Mouse (Mus musculus) C2C12 (cell line): ENCODE measurements around the gene Peli2. TPM values are rescaled to one million over a fixed set of nuclear protein-coding genes. Genes with fewer than 3 reads are reported as not detected.
"Not testable (repeated sequence)": the region's sequence is repeated elsewhere in the genome, so short reads cannot be mapped to it uniquely, and the experiment has no call there.

Experiments
- H3K27me3 ChIP-seq: one replicate; pipeline ENCODE4 v1.6.1; 2011; ENCODE audit not compliant: control insufficient read depth, insufficient read depth, insufficient read length
- H3K36me3 ChIP-seq: one replicate; pipeline ENCODE4 v1.6.1; 2011; ENCODE audit not compliant: control insufficient read depth, insufficient read depth
- H3K4me3 ChIP-seq: one replicate; pipeline ENCODE4 v1.5.1; 2011; ENCODE audit warnings: mild to moderate bottlenecking, control low read depth; ENCODE audit not compliant: poor library complexity, insufficient read depth, severe bottlenecking
- H3K79me2 ChIP-seq: one replicate; pipeline ENCODE4 v1.6.1; 2011; ENCODE audit not compliant: control insufficient read depth, insufficient read depth
- H3K79me3 ChIP-seq: one replicate; pipeline ENCODE4 v1.6.1; 2011; ENCODE audit warnings: low read depth, control low read depth
- H3ac ChIP-seq: one replicate; pipeline ENCODE3; 2011; ENCODE audit warnings: low read depth; ENCODE audit not compliant: control insufficient read depth, insufficient read length
- CEBPB ChIP-seq: IDR thresholded peaks from one replicate; pipeline ENCODE4 v1.6.1; 2011; ENCODE audit warnings: low read depth, mild to moderate bottlenecking, control low read depth, moderate library complexity
- CTCF ChIP-seq: IDR thresholded peaks from one replicate; pipeline ENCODE4 v1.5.1; 2011; ENCODE audit not compliant: control insufficient read depth, insufficient read depth, insufficient read length
- FOSL1 ChIP-seq: IDR thresholded peaks from one replicate; pipeline ENCODE4 v1.8.0; 2011; ENCODE audit warnings: mild to moderate bottlenecking, low read length; ENCODE audit not compliant: poor library complexity, insufficient read depth, severe bottlenecking
- MAX ChIP-seq: IDR thresholded peaks from one replicate; pipeline ENCODE4 v1.6.1; 2011; ENCODE audit warnings: mild to moderate bottlenecking, control low read depth
- MYOD1 ChIP-seq: IDR thresholded peaks from one replicate; pipeline ENCODE4 v1.6.1; 2011; ENCODE audit warnings: low read depth; ENCODE audit not compliant: control insufficient read depth, insufficient read length
- MYOG ChIP-seq: IDR thresholded peaks from one replicate; pipeline ENCODE4 v1.6.1; 2011; ENCODE audit not compliant: control insufficient read depth, insufficient read length; ENCODE audit errors: extremely low read depth
- USF1 ChIP-seq: IDR thresholded peaks from one replicate; pipeline ENCODE4 v1.6.1; 2011; ENCODE audit warnings: low read depth, mild to moderate bottlenecking, control low read depth, moderate library complexity
- long read RNA-seq, 2 experiments: library from polyadenylated mRNA; unstranded; transcript quantifications; one replicate each; pipeline ENCODE4 v2.0.0; 2019 to 2020
- polyA plus RNA-seq: library from polyadenylated mRNA; unstranded; fragments of >200 nt; fragmentation: generic; extraction: Trizol; gene quantifications from one replicate; pipeline ENCODE4 v1.2.1, GENCODE M21; 2012; ENCODE audit warnings: missing spikeins

The Peli2 gene
- polyA plus RNA-seq, result 13.9 TPM
- long read RNA-seq, experiment 1, full-length matches to known transcripts, result 9 of 13 reads
- long read RNA-seq, experiment 1, partial matches to known transcripts, result 2 of 13 reads
- long read RNA-seq, experiment 1, other reads (novel, unspliced or antisense), result 2 of 13 reads
- long read RNA-seq, experiment 2, full-length matches to known transcripts, result 33 of 38 reads
- long read RNA-seq, experiment 2, partial matches to known transcripts, result 0 of 38 reads
- long read RNA-seq, experiment 2, other reads (novel, unspliced or antisense), result 5 of 38 reads

DNA sequence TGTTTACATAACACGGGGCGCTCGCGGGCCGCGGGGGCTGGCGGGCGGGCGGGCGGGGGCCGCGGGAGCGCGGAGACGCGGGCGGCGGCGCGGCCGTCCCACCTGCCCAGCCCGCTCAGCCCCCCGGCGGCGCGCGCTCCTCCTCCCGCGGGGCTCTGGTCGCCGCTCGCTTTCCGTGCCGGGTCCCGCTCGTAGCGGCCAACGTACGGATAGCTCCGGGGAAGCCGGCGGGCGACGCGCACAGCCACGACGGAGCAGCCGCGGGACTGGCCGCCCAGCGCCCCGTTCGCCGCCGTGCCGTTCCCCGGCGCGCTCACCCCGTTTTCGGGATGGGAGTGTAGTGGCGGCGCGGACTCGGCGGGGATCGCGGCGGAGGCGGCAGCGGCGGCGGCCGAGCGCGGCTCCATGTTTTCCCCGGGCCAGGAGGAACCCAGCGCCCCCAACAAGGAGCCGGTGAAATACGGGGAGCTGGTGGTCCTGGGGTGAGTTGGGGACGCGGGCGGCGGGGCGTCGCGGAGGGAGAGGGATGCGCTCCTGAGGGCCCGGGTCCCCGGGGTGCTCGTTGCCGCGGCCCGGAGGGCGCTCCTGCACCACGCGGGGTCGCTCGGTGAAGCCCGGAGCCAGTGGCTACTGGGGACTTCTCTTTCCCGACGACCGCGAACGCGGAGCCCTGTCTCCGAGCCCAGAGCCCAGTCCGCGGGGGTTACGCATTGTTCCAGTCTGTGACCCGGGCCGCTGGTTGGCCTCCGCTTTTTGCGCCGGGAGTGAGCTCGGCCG, at the start of gene Peli2:
Peli2 (plus strand) TSS at position 72 of the 777 bp plus-strand sequence.
- no peaks in the 10 kb centered on the region for H3K36me3 ChIP-seq
- H3K4me3 ChIP-seq, result peak within 1 kb of the TSS; percentile 39
- no peak for TF ChIP-seq MAX
- no peak for TF ChIP-seq USF1
- no peak for TF ChIP-seq CEBPB
- TF ChIP-seq CTCF, result no peak
- no peak for TF ChIP-seq MYOG
- no peak for TF ChIP-seq MYOD1
- TF ChIP-seq FOSL1, result no peak
- H3ac ChIP-seq, result peak within 1 kb of the TSS; percentile 74
- no peaks in the 10 kb centered on the region for H3K79me3 ChIP-seq
- no peaks in the 10 kb centered on the region for H3K27me3 ChIP-seq
- H3K79me2 ChIP-seq, result no peaks in the 10 kb centered on the region

DNA sequence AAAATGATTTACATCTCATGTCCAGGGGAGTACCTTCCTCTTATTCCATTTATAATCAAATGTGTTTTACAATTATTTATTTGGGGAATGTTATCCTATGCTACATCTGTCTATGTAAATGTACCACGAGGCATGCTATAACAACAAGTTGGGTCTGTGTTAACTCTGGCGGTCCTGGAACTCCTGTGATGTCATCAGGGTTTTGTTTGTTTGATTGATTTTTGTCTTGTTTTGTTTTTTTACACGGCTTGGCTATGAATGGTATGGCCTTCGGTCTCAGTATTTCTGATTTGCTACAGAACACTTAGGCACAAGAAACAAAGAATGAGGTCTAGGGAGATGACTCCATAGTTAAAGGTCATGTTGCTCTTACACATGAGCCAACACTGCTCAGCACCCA, 48.5 kb upstream of the Peli2 start:
- Histone ChIP-seq H3K36me3 (no peaks in the 10 kb centered on the region), H3ac (no peak overlapping the region), H3K79me3 (no peaks in the 10 kb centered on the region), H3K27me3 (no peaks in the 10 kb centered on the region), H3K79me2 (no peaks in the 10 kb centered on the region), H3K4me3 (no peak overlapping the region)
- no peak for TF ChIP-seq MYOD1
- no peak for TF ChIP-seq MYOG
- no peak for TF ChIP-seq FOSL1
- no peak for TF ChIP-seq CEBPB
- no peak for TF ChIP-seq USF1
- no peak for TF ChIP-seq CTCF
- TF ChIP-seq MAX, result no peak

DNA sequence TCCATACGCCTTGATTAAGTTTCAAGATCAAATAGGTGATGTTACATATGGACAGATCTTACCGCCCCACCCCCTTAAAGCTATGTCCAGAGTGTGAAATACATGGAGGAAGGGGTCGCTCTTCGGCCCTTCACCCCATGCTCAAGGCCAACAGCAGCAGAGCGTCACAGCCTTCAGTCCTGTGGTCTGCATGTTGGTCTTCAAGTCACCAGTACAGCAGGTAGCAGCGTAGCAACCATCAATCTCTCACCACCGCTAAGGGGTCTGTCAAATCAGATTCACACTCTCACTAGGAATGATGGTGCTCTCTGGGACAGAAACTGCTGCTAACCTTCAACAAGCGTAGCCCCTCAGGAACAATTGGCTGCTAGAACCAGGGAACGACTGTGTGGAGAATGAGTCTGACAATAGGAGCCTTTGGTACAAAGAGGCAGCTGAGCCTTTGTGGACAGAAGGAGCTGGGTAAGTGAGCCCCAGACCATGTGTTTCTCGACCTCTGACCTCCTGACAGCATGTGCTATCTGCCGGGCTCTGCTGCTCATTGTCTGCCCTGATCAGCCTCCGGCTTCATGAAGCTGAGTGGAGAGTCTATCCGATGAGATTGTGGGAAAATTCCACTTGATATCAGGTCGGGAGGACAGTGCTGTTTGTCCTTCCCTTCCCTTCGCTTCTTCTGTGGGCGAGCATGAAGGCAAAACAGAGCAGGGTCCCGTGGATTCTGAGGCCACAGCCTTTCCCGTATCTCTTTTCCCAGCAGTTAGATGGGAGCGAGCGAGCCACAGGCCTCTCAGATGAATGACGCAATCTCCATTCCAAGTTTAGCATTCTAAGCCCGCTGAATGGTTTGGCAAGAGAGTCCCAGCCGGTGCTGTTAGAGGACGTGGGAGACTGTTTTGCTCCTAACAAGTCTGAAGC, 47.1 kb upstream of the Peli2 start:
- Histone ChIP-seq H3ac (no peak overlapping the region), H3K4me3 (no peak overlapping the region), H3K36me3 (no peaks in the 10 kb centered on the region), H3K27me3 (no peaks in the 10 kb centered on the region), H3K79me3 (no peaks in the 10 kb centered on the region), H3K79me2 (no peaks in the 10 kb centered on the region)
- TF ChIP-seq MYOG (no peak), FOSL1 (no peak), CTCF (no peak), MYOD1 (no peak), CEBPB (peak; percentile 41), MAX (no peak), USF1 (no peak)

DNA sequence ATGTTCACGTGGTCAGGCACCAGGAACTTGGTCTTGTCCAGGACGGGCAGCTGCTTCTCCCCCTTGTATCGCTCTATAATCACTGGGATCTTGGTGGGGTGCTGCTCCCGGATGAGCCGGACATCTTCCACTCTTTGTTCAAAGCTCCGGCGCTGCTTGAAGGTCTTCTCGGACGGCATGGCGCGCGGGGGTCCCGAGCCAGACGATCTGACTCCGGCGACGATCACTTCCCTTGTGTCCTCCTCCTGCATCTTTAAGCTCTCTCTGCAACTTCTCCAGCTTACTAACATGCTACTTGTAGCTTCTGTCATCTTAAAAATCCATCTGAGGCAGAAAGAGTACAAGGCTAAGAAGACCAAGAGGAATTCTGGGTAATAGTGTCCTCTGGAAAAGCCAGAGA, 41.0 kb upstream of the Peli2 start:
- not testable (repeated sequence) for H3K36me3 ChIP-seq, H3ac ChIP-seq, H3K79me2 ChIP-seq, H3K27me3 ChIP-seq, H3K4me3 ChIP-seq, H3K79me3 ChIP-seq

DNA sequence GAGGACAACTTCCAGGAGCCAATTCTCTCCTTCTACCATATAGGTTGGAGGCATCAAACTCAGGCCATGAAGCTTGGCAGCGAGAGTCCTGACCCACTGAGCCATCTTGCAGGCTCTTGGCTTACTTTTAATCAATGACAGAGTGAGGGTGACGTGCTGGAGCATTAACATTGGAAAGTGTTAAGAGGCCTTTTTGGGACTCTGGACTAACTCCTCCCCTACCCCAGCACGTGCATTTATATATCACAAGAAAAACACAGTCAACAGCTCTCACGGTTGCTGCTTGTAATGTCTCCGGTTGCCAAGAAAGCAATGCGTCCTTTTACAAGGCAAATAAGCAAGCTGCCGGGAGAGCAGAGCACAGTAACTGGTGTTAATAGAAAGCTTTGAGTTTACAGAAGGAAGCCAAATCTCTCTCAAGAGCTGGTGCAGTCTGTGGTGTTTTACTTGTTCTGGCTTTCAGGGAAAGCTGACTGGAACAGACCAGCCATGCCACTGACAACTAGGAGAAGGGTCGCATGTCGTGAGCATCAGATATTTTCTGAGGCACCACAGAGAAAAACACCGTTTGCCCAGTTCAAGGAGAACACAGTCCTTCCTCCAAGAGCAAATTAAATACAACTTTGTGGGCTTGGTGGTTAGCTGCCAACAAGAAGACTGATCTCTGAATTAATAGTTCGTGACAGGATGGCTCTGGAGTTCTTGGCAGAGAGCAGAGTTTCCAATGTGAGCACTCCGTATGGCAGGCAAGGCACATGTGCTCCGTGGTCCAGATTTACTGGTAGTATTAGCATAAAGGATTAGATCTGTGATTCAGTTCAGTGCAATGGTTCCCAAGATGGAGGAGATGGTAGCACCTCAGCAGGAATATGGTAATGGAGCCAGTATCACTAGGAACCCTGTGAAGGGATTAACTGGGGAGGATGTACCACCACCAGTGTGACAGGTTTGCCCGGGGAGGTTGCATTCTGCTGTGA, 36.5 kb upstream of the Peli2 start:
- Histone ChIP-seq H3K36me3 (no peaks in the 10 kb centered on the region), H3ac (no peak overlapping the region), H3K79me3 (no peaks in the 10 kb centered on the region), H3K4me3 (no peak overlapping the region), H3K27me3 (no peaks in the 10 kb centered on the region), H3K79me2 (no peaks in the 10 kb centered on the region)
- TF ChIP-seq USF1 (no peak), FOSL1 (no peak), CTCF (no peak), CEBPB (no peak), MAX (no peak), MYOG (no peak), MYOD1 (no peak)
